Mouse (Mus musculus): ENCODE data around the gene Tspear. TPM values are rescaled to one million over a fixed set of nuclear protein-coding genes. Genes with fewer than 3 reads are reported as not detected.

The Tspear gene
- polyA plus RNA-seq, 1 experiment from 2014 or later, result not detected

GRCm38 (mm10) chr10:77846503-77846902, 160.1 kb downstream of the Tspear start, which contains the start of gene Gm36176:
Gm36176 (plus strand) TSS chr10:77846803.

GRCm38 (mm10) chr10:77852559-77852958, 166.2 kb downstream of the Tspear start, which contains the start of gene Gm10318:
Gm10318 (plus strand) TSS chr10:77852859.

GRCm38 (mm10) chr10:77861675-77862074, 175.3 kb downstream of the Tspear start, which contains the start of gene Gm3285:
Gm3285 (plus strand) TSS chr10:77861975.

GRCm38 (mm10) chr10:77902211-77902893, 216.0 kb downstream of the Tspear start, which contains the start of gene Lrrc3:
Lrrc3 (minus strand) TSS chr10:77902536.

Other genes with a start within 250 kb of the Tspear start
- gene Fam207a, start 170.8 kb upstream of the Tspear start, polyA plus RNA-seq (2014; fragmentation: Illumina TruSeq; extraction: RNeasy Lipid Tissue Mini Kit (QIAGEN cat#74804); ENCODE audit: low read depth, low replicate concordance), result 9.9 TPM
- 4.4 TPM for gene Itgb2, start 156.3 kb upstream of the Tspear start, polyA plus RNA-seq (2014; fragmentation: Illumina TruSeq; extraction: RNeasy Lipid Tissue Mini Kit (QIAGEN cat#74804); ENCODE audit: low read depth, low replicate concordance)
- gene Pttg1ip, start 104.8 kb upstream of the Tspear start, polyA plus RNA-seq (2014; fragmentation: Illumina TruSeq; extraction: RNeasy Lipid Tissue Mini Kit (QIAGEN cat#74804); ENCODE audit: low read depth, low replicate concordance), result 132 TPM
- 87.1 TPM for gene Sumo3, start 80.5 kb upstream of the Tspear start, polyA plus RNA-seq (2014; fragmentation: Illumina TruSeq; extraction: RNeasy Lipid Tissue Mini Kit (QIAGEN cat#74804); ENCODE audit: low read depth, low replicate concordance)
- not detected for gene Gm49325, start 80.4 kb upstream of the Tspear start, polyA plus RNA-seq (2014; fragmentation: Illumina TruSeq; extraction: RNeasy Lipid Tissue Mini Kit (QIAGEN cat#74804); ENCODE audit: low read depth, low replicate concordance)
- 65.2 TPM for gene Ube2g2, start 64.3 kb upstream of the Tspear start, polyA plus RNA-seq (2014; fragmentation: Illumina TruSeq; extraction: RNeasy Lipid Tissue Mini Kit (QIAGEN cat#74804); ENCODE audit: low read depth, low replicate concordance)
- not detected for gene Gm19402, start 4.2 kb downstream of the Tspear start, polyA plus RNA-seq (2014; fragmentation: Illumina TruSeq; extraction: RNeasy Lipid Tissue Mini Kit (QIAGEN cat#74804); ENCODE audit: low read depth, low replicate concordance)
- not detected for gene Gm9508, start 10.7 kb downstream of the Tspear start, polyA plus RNA-seq (2014; fragmentation: Illumina TruSeq; extraction: RNeasy Lipid Tissue Mini Kit (QIAGEN cat#74804); ENCODE audit: low read depth, low replicate concordance)
- not detected for gene Gm10272, start 20.1 kb downstream of the Tspear start, polyA plus RNA-seq (2014; fragmentation: Illumina TruSeq; extraction: RNeasy Lipid Tissue Mini Kit (QIAGEN cat#74804); ENCODE audit: low read depth, low replicate concordance)
- gene Gm10024, start 24.9 kb downstream of the Tspear start, polyA plus RNA-seq (2014; fragmentation: Illumina TruSeq; extraction: RNeasy Lipid Tissue Mini Kit (QIAGEN cat#74804); ENCODE audit: low read depth, low replicate concordance), result not detected
- gene Gm10142, start 29.2 kb downstream of the Tspear start, polyA plus RNA-seq (2014; fragmentation: Illumina TruSeq; extraction: RNeasy Lipid Tissue Mini Kit (QIAGEN cat#74804); ENCODE audit: low read depth, low replicate concordance), result not detected
- not detected for gene Krtap12-1, start 34.0 kb downstream of the Tspear start, polyA plus RNA-seq (2014; fragmentation: Illumina TruSeq; extraction: RNeasy Lipid Tissue Mini Kit (QIAGEN cat#74804); ENCODE audit: low read depth, low replicate concordance)
- not detected for gene Gm10100, start 39.9 kb downstream of the Tspear start, polyA plus RNA-seq (2014; fragmentation: Illumina TruSeq; extraction: RNeasy Lipid Tissue Mini Kit (QIAGEN cat#74804); ENCODE audit: low read depth, low replicate concordance)
- not detected for gene Gm18596, start 56.1 kb downstream of the Tspear start, polyA plus RNA-seq (2014; fragmentation: Illumina TruSeq; extraction: RNeasy Lipid Tissue Mini Kit (QIAGEN cat#74804); ENCODE audit: low read depth, low replicate concordance)
- not detected for gene Gm9736, start 64.8 kb downstream of the Tspear start, polyA plus RNA-seq (2014; fragmentation: Illumina TruSeq; extraction: RNeasy Lipid Tissue Mini Kit (QIAGEN cat#74804); ENCODE audit: low read depth, low replicate concordance)
- not detected for gene Gm3233, start 73.1 kb downstream of the Tspear start, polyA plus RNA-seq (2014; fragmentation: Illumina TruSeq; extraction: RNeasy Lipid Tissue Mini Kit (QIAGEN cat#74804); ENCODE audit: low read depth, low replicate concordance)
- gene Gm3238, start 84.8 kb downstream of the Tspear start, polyA plus RNA-seq (2014; fragmentation: Illumina TruSeq; extraction: RNeasy Lipid Tissue Mini Kit (QIAGEN cat#74804); ENCODE audit: low read depth, low replicate concordance), result not detected
- not detected for gene Gm7138, start 90.4 kb downstream of the Tspear start, polyA plus RNA-seq (2014; fragmentation: Illumina TruSeq; extraction: RNeasy Lipid Tissue Mini Kit (QIAGEN cat#74804); ENCODE audit: low read depth, low replicate concordance)
- not detected for gene Gm3250, start 96.0 kb downstream of the Tspear start, polyA plus RNA-seq (2014; fragmentation: Illumina TruSeq; extraction: RNeasy Lipid Tissue Mini Kit (QIAGEN cat#74804); ENCODE audit: low read depth, low replicate concordance)
- gene Gm7137, start 101.6 kb downstream of the Tspear start, polyA plus RNA-seq (2014; fragmentation: Illumina TruSeq; extraction: RNeasy Lipid Tissue Mini Kit (QIAGEN cat#74804); ENCODE audit: low read depth, low replicate concordance), result not detected
- not detected for gene Gm9639, start 108.5 kb downstream of the Tspear start, polyA plus RNA-seq (2014; fragmentation: Illumina TruSeq; extraction: RNeasy Lipid Tissue Mini Kit (QIAGEN cat#74804); ENCODE audit: low read depth, low replicate concordance)
- gene Gm19668, start 112.6 kb downstream of the Tspear start, polyA plus RNA-seq (2014; fragmentation: Illumina TruSeq; extraction: RNeasy Lipid Tissue Mini Kit (QIAGEN cat#74804); ENCODE audit: low read depth, low replicate concordance), result not detected
- gene Gm9507, start 125.3 kb downstream of the Tspear start, polyA plus RNA-seq (2014; fragmentation: Illumina TruSeq; extraction: RNeasy Lipid Tissue Mini Kit (QIAGEN cat#74804); ENCODE audit: low read depth, low replicate concordance), result not detected
- not detected for gene Gm2696, start 128.1 kb downstream of the Tspear start, polyA plus RNA-seq (2014; fragmentation: Illumina TruSeq; extraction: RNeasy Lipid Tissue Mini Kit (QIAGEN cat#74804); ENCODE audit: low read depth, low replicate concordance)
- gene Krtap10-4, start 140.5 kb downstream of the Tspear start, polyA plus RNA-seq (2014; fragmentation: Illumina TruSeq; extraction: RNeasy Lipid Tissue Mini Kit (QIAGEN cat#74804); ENCODE audit: low read depth, low replicate concordance), result not detected
- not detected for gene Krtap10-10, start 149.4 kb downstream of the Tspear start, polyA plus RNA-seq (2014; fragmentation: Illumina TruSeq; extraction: RNeasy Lipid Tissue Mini Kit (QIAGEN cat#74804); ENCODE audit: low read depth, low replicate concordance)
- not detected for gene Gm36176, start 160.2 kb downstream of the Tspear start, polyA plus RNA-seq (2014; fragmentation: Illumina TruSeq; extraction: RNeasy Lipid Tissue Mini Kit (QIAGEN cat#74804); ENCODE audit: low read depth, low replicate concordance)
- gene Gm10318, start 166.3 kb downstream of the Tspear start, polyA plus RNA-seq (2014; fragmentation: Illumina TruSeq; extraction: RNeasy Lipid Tissue Mini Kit (QIAGEN cat#74804); ENCODE audit: low read depth, low replicate concordance), result not detected
- not detected for gene Gm3285, start 175.4 kb downstream of the Tspear start, polyA plus RNA-seq (2014; fragmentation: Illumina TruSeq; extraction: RNeasy Lipid Tissue Mini Kit (QIAGEN cat#74804); ENCODE audit: low read depth, low replicate concordance)
- gene Lrrc3, start 216.0 kb downstream of the Tspear start, polyA plus RNA-seq (2014; fragmentation: Illumina TruSeq; extraction: RNeasy Lipid Tissue Mini Kit (QIAGEN cat#74804); ENCODE audit: low read depth, low replicate concordance), result 0.13 TPM

Measured in heart, adult 10 weeks (tissue).